Mouse (Mus musculus) liver, embryonic 16.5 days (tissue): ENCODE results near the gene Nucks1. TPM values are rescaled to one million over a fixed set of nuclear protein-coding genes. Genes with fewer than 3 reads are reported as not detected.

Source experiments
- ATAC-seq: fragments of 200-750 bp; cut with Nextera tagmentation; 2 replicates; pipeline ENCODE4 v1.8.0; 2017; ENCODE audit warnings: low read depth, mild to moderate bottlenecking, moderate number of reproducible peaks, moderate library complexity
- H3K27ac ChIP-seq: fragments of 300-500 bp; sonication (generic); 2 replicates; pipeline ENCODE4 v1.5.1; 2014; ENCODE audit warnings: mild to moderate bottlenecking, low read length
- H3K27me3 ChIP-seq: fragments of 300-500 bp; sonication (generic); 2 replicates; pipeline ENCODE4 v1.6.1; 2014; ENCODE audit warnings: low read depth, low read length, mixed read lengths; ENCODE audit not compliant: control insufficient read depth, insufficient read depth
- H3K36me3 ChIP-seq: fragments of 300-500 bp; sonication (generic); 2 replicates; pipeline ENCODE4 v1.6.1; 2014; ENCODE audit warnings: mild to moderate bottlenecking; ENCODE audit not compliant: control insufficient read depth, insufficient read depth
- H3K4me1 ChIP-seq: fragments of 300-500 bp; sonication (generic); 2 replicates; pipeline ENCODE4 v1.6.1; 2014; ENCODE audit warnings: low read depth, low read length, mixed read lengths; ENCODE audit not compliant: control insufficient read depth
- H3K4me2 ChIP-seq: fragments of 300-500 bp; sonication (generic); 2 replicates; pipeline ENCODE4 v1.6.1; 2014; ENCODE audit warnings: low read depth, low read length, mixed read lengths
- H3K4me3 ChIP-seq: fragments of 300-500 bp; sonication (generic); 2 replicates; pipeline ENCODE4 v1.5.1; 2014; ENCODE audit warnings: low read depth, mild to moderate bottlenecking, low read length
- H3K9ac ChIP-seq: fragments of 300-500 bp; sonication (generic); 2 replicates; pipeline ENCODE4 v1.6.1; 2014; ENCODE audit warnings: low read depth, low read length
- H3K9me3 ChIP-seq: fragments of 300-500 bp; sonication (generic); replicated peaks from 2 replicates; pipeline ENCODE4 v1.6.1; 2016; ENCODE audit warnings: low read length; ENCODE audit not compliant: control insufficient read depth
- WGBS: fragments of 180-500 bp; shearing (Covaris S2); extraction: QIAGEN DNeasy Blood & Tissue Kit; methylation state at CpG from one replicate; pipeline ENCODE4 v1.1.7; 2014; ENCODE audit not compliant: insufficient replicate concordance; 5-methylcytosine and 5-hydroxymethylcytosine counted together
- polyA plus RNA-seq: library from polyadenylated mRNA; unstranded; fragments of >200 nt; fragmentation: Nextera tagmentation; extraction: Ambion mirVana; gene quantifications from 2 replicates; pipeline ENCODE4 v1.2.1, GENCODE M21; 2015

The Nucks1 gene
- polyA plus RNA-seq, 1 experiment from 2014 or later = 25.1 TPM

GRCm38 (mm10) chr1:131955131-131955757 lies 44.9 kb downstream of the Nucks1 start:
- 17% methylated on average over 3 of the region's 3 CpGs for WGBS
- ATAC-seq = no peak

DNA sequence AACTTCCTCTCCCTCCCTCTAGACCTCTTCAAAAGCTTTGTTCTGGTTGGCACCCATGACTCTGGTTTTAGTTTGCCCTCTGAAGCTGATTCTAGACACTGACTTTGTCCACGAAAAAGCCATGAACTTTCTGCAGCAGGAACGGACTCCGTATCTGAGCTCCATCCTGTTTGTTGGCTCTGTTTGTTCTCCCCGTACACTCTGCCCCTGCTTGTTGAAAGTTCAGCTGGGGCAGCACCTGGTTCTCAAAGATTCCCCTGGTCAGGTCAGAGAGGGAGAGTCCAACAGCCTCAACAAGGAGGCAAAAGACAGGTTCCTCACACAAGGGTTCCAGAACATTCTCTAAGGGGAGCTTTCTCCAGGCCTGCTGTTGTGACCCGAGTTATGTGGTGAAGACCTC lies 47.1 kb downstream of the Nucks1 start:
- ATAC-seq = peak; percentile 53; the same call in 1 of the 2 replicates
- Histone ChIP-seq H3K4me1 (no peaks in the 10 kb centered on the region), H3K4me3 (no peak overlapping the region), H3K4me2 (no peak overlapping the region), H3K9ac (no peak overlapping the region), H3K9me3 (no peaks in the 10 kb centered on the region), H3K27ac (no peak overlapping the region), H3K36me3 (no peaks in the 10 kb centered on the region), H3K27me3 (peaks cover 7% of the 10 kb centered on the region)
- 49% methylated on average over 5 of the region's 5 CpGs for WGBS

More at GRCm38 (mm10) chr1:131955131-131955757, 44.9 kb downstream of the Nucks1 start:
- Histone ChIP-seq H3K4me2 (no peak overlapping the region), H3K27me3 (no peaks in the 10 kb centered on the region; the same call in 1 of the 2 replicates), H3K9ac (no peak overlapping the region), H3K36me3 (no peaks in the 10 kb centered on the region), H3K4me3 (no peak overlapping the region), H3K4me1 (no peaks in the 10 kb centered on the region), H3K9me3 (no peaks in the 10 kb centered on the region), H3K27ac (no peak overlapping the region)

DNA sequence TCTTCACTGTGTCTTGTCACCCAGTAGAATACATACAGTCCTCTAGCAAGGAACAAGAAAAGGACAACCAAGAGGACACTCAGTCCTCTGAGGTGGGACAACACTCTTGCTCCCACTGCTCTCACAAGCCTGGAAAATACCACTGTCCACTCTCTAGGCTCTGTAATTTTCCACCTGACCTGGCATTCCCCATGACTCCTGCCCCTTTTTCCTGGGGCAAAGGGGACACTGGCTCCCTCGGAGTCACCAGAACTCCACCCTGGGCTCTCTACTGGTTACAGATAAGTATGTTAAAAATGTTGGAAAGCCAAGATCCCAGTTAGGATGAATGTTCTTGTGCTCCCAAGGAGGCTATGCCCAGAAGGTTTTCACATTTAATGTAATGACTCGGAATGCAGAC lies 50.7 kb downstream of the Nucks1 start:
- Histone ChIP-seq H3K9me3 (no peaks in the 10 kb centered on the region), H3K27me3 (peaks cover 32% of the 10 kb centered on the region), H3K36me3 (no peaks in the 10 kb centered on the region), H3K9ac (no peak overlapping the region), H3K4me3 (no peak overlapping the region), H3K4me2 (no peak overlapping the region), H3K27ac (no peak overlapping the region), H3K4me1 (peaks cover 3% of the 10 kb centered on the region; the same call in 1 of the 2 replicates)
- no peak for ATAC-seq
- 50% methylated on average over 2 of the region's 2 CpGs for WGBS

DNA sequence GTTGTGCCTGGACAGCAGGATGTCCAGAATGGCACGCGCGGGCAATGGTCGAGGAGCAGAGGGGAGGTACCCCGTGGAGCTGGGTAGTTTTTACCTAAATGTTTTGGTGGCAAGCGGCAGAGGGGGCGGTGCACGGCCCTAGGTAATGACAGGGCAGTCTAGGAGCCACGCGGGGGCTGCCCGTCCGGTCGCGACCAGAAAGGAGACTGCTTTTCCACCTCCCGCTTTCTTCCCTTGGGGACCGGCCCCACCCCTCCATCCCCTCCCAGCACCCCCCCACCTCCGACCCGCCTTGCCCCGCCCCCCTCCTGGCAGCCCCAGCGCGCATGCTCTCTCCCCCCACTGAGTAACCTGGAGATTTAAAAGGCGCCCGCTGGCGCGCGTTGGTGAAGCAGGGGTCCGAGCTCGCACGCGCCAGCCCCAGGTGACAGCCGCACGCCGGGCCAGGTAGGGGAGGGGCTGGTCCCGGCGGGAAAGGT lies 52.3 kb downstream of the Nucks1 start, which contains the start of gene Slc45a3:
Slc45a3 (plus strand) TSS at position 362 of the 479 bp plus-strand sequence.
- Histone ChIP-seq H3K27me3 (peaks cover 32% of the 10 kb centered on the region), H3K9me3 (no peaks in the 10 kb centered on the region), H3K9ac (peak within 1 kb of the TSS; percentile 55), H3K4me2 (peak within 1 kb of the TSS; percentile 70), H3K27ac (no peak within 1 kb of the TSS), H3K4me1 (peaks cover 3% of the 10 kb centered on the region; the same call in 1 of the 2 replicates), H3K4me3 (peak within 1 kb of the TSS; percentile 64), H3K36me3 (no peaks in the 10 kb centered on the region)
- ATAC-seq = peak; percentile 62
- WGBS = 1% methylated on average over 29 of the region's 35 CpGs

DNA sequence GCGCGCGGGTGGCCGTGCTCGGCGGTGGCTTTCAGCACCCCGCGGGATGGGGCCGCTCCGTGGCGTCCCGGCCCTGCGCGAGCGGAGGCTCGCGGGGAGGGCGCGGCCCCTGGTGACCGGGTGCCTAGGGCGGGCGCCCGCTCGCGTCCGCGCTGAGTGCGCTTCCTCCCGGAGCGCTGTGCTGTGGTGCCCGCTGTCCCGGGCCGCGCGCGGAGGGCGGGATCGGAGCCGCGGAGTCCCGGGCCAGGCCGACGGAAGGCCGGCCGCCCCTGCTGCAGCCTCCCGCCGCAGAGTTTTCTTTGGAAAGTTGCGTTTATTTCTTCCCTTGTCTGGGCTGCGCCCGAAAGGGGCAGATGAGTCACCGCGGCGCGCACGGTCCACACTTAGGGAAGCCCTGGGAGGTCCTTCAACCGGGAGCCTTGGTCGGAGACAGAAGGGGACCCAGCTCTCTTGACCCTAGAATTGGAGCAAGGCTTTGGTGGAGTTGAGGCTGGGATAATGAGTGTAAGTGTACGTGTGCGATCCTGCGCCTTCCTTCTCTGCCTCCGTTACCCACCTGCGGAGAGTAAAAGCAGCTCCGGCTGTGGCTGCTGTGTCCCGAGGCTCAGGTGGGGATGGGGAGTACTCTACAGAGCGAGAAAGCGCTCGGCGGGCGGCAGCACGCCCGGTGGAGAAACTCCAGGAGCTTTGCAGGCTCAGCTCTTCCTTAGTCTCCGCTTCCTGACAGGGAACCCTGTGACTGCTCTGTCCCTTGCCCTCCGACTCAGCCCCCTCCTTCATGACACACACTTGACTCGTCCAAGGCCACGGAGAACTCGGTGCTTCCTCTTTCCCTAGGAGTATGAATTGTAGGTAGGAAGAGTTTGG lies 53.0 kb downstream of the Nucks1 start:
- no peaks in the 10 kb centered on the region for H3K36me3 ChIP-seq
- no peaks in the 10 kb centered on the region for H3K9me3 ChIP-seq
- peak overlapping the region; percentile 70 for H3K4me2 ChIP-seq
- WGBS = 0% methylated on average over 75 of the region's 76 CpGs
- peaks cover 3% of the 10 kb centered on the region; the same call in 1 of the 2 replicates for H3K4me1 ChIP-seq
- peak overlapping the region; percentile 55 for H3K9ac ChIP-seq
- H3K4me3 ChIP-seq = peak overlapping the region; percentile 64
- peak; percentile 53 for ATAC-seq
- H3K27me3 ChIP-seq = peaks cover 32% of the 10 kb centered on the region
- no peak overlapping the region for H3K27ac ChIP-seq

DNA sequence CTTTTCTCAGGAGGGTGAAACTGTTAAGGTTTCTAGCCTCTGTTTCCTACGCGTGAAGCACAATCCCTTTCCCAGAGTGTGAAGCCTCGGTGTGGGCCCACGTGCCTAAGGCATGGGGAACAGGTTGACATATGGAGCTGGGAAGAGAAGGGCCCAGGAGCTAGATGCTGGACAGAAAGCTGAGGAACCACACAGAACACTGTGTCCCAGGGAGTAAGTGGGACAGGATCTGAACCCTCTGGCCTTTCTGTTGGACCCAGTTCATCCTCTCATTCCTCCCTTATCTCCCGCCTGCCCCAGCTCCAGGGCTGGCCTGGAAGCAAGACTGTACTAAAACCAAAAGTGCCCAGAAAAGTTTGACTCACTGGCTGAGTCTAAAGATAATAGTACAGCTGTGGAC lies 53.8 kb downstream of the Nucks1 start:
- H3K27me3 ChIP-seq = peaks cover 32% of the 10 kb centered on the region
- H3K9me3 ChIP-seq = no peaks in the 10 kb centered on the region
- no peak overlapping the region for H3K9ac ChIP-seq
- ATAC-seq = no peak
- H3K4me1 ChIP-seq = peaks cover 3% of the 10 kb centered on the region; the same call in 1 of the 2 replicates
- H3K4me2 ChIP-seq = peak overlapping the region; percentile 70; the same call in 1 of the 2 replicates
- WGBS = 17% methylated on average over 5 of the region's 5 CpGs
- no peaks in the 10 kb centered on the region for H3K36me3 ChIP-seq
- H3K27ac ChIP-seq = no peak overlapping the region
- peak overlapping the region; percentile 64; the same call in 1 of the 2 replicates for H3K4me3 ChIP-seq

GRCm38 (mm10) chr1:131964580-131964979 lies 54.2 kb downstream of the Nucks1 start:
- no peak overlapping the region for H3K9ac ChIP-seq
- H3K27me3 ChIP-seq = peaks cover 32% of the 10 kb centered on the region
- no peak overlapping the region for H3K4me3 ChIP-seq
- WGBS = 70% methylated on average over 7 of the region's 7 CpGs
- H3K27ac ChIP-seq = no peak overlapping the region
- ATAC-seq = no peak
- H3K36me3 ChIP-seq = no peaks in the 10 kb centered on the region
- H3K4me2 ChIP-seq = no peak overlapping the region
- H3K9me3 ChIP-seq = no peaks in the 10 kb centered on the region
- H3K4me1 ChIP-seq = peaks cover 3% of the 10 kb centered on the region; the same call in 1 of the 2 replicates

- H3K36me3 ChIP-seq = no peaks in the 10 kb centered on the region
- H3K27ac ChIP-seq = no peak overlapping the region
- H3K27me3 ChIP-seq = peaks cover 32% of the 10 kb centered on the region
- H3K4me1 ChIP-seq = peaks cover 10% of the 10 kb centered on the region
- H3K9ac ChIP-seq = no peak overlapping the region
- no peak for ATAC-seq
- 16% methylated on average over 5 of the region's 5 CpGs for WGBS
- no peak overlapping the region for H3K4me2 ChIP-seq
- no peak overlapping the region for H3K4me3 ChIP-seq
- H3K9me3 ChIP-seq = no peaks in the 10 kb centered on the region
Measured at GRCm38 (mm10) chr1:131965818-131966217, 55.5 kb downstream of the Nucks1 start.
